Mouse (Mus musculus): Measurements from ENCODE around the gene Kcnc1. TPM values are rescaled to one million over a fixed set of nuclear protein-coding genes. Genes with fewer than 3 reads are reported as not detected.

Gene Kcnc1
- total and polyA plus RNA-seq, 3 experiments, result not detected

GRCm38 (mm10) chr7:46401371-46402180 is 5.3 kb downstream of the Kcnc1 start (continued):
- TF ChIP-seq RCOR1 (IDR thresholded peaks at IDR 0.05; ENCODE audit: low read depth, low read length), result no peak
- no peak for TF ChIP-seq POLR2AphosphoS5 (IDR thresholded peaks at IDR 0.05; ENCODE audit: borderline replicate concordance, low read depth, low read length)
- TF ChIP-seq GATA1 (IDR thresholded peaks at IDR 0.05; ENCODE audit: low read depth, low read length), result no peak
- no peak for TF ChIP-seq ZC3H11A (IDR thresholded peaks at IDR 0.05; ENCODE audit: low read depth, low read length)
- no peak for TF ChIP-seq GABPA (IDR thresholded peaks at IDR 0.05; ENCODE audit: low read depth, low read length)

- H3K27me3 ChIP-seq (ENCODE audit: control insufficient read depth in 1 of 2, insufficient read depth in 2 of 2, low read length in 2 of 2), result no peaks in the 10 kb centered on the region
Observed at GRCm38 (mm10) chr7:46403616-46404485, 7.6 kb downstream of the Kcnc1 start.

GRCm38 (mm10) chr7:46404756-46405155 is 8.5 kb downstream of the Kcnc1 start:
- H3K4me1 ChIP-seq (ENCODE audit: control insufficient read depth in 1 of 2, insufficient read depth in 2 of 2, low read length in 2 of 2), result no peaks in the 10 kb centered on the region
- TF ChIP-seq ZMIZ1 (IDR thresholded peaks at IDR 0.05; ENCODE audit: low read depth, low read length) (no peak), CHD1 (IDR thresholded peaks at IDR 0.05; ENCODE audit: low read depth, low read length) (no peak), CTCF (IDR thresholded peaks at IDR 0.05 in 2 of 3, conservative IDR thresholded peaks at IDR 0.05 in 1 of 3; ENCODE audit: control insufficient read depth in 1 of 3, insufficient read depth in 1 of 3, low read depth in 2 of 3, low read length in 3 of 3, poor library complexity in 1 of 3, severe bottlenecking in 1 of 3) (no peak), NRF1 (IDR thresholded peaks at IDR 0.05; ENCODE audit: insufficient read depth, low read depth, low read length, poor library complexity, severe bottlenecking) (no peak), UBTF (IDR thresholded peaks at IDR 0.05; ENCODE audit: borderline replicate concordance, insufficient read depth, low read depth, low read length) (no peak), MYC (IDR thresholded peaks at IDR 0.05; ENCODE audit: low read depth, low read length) (no peak), MAFK (IDR thresholded peaks at IDR 0.05; ENCODE audit: borderline replicate concordance, low read depth, low read length) (no peak), SIN3A (IDR thresholded peaks at IDR 0.05; ENCODE audit: low read length) (no peak), POLR2A (IDR thresholded peaks at IDR 0.05; ENCODE audit: control insufficient read depth in 1 of 2, insufficient read depth in 1 of 2, low read depth in 1 of 2, low read length in 2 of 2, poor library complexity in 1 of 2) (no peak), NELFE (IDR thresholded peaks at IDR 0.05; ENCODE audit: low read depth, low read length) (no peak), ETS1 (IDR thresholded peaks at IDR 0.05; ENCODE audit: low read depth, low read length) (no peak), RCOR1 (IDR thresholded peaks at IDR 0.05; ENCODE audit: low read depth, low read length) (no peak), USF2 (IDR thresholded peaks at IDR 0.05; ENCODE audit: borderline replicate concordance in 1 of 2, insufficient read depth in 1 of 2, low read depth in 1 of 2, low read length in 2 of 2) (no peak)
- no peak overlapping the region for H3K9ac ChIP-seq (ENCODE audit: control insufficient read depth, low read depth, low read length, poor library complexity, severe bottlenecking)
- H3K27me3 ChIP-seq (ENCODE audit: control insufficient read depth in 1 of 2, insufficient read depth in 2 of 2, low read length in 2 of 2), result no peaks in the 10 kb centered on the region
- H3K9me3 ChIP-seq (replicated peaks; ENCODE audit: insufficient read depth, low read length), result no peaks in the 10 kb centered on the region
- H3K4me3 ChIP-seq (ENCODE audit: control insufficient read depth in 1 of 2, insufficient read depth in 1 of 2, low read depth in 2 of 2, low read length in 2 of 2), result no peak overlapping the region
- no peaks in the 10 kb centered on the region for H3K79me2 ChIP-seq (ENCODE audit: control insufficient read depth, insufficient read depth, low read length, poor library complexity)
- H3K27ac ChIP-seq (ENCODE audit: control insufficient read depth, low read depth, low read length), result no peak overlapping the region
- no peaks in the 10 kb centered on the region for H3K36me3 ChIP-seq (ENCODE audit: control insufficient read depth in 1 of 2, insufficient read depth in 2 of 2, low read length in 2 of 2)
- DNase-seq (ENCODE audit: low read depth, low spot score), result no peak

More at GRCm38 (mm10) chr7:46403616-46404485, 7.6 kb downstream of the Kcnc1 start:
- no peak overlapping the region for H3K9ac ChIP-seq (ENCODE audit: control insufficient read depth, low read depth, low read length, poor library complexity, severe bottlenecking)
- no peak for DNase-seq (ENCODE audit: low read depth, low spot score)
- H3K4me1 ChIP-seq (ENCODE audit: control insufficient read depth in 1 of 2, insufficient read depth in 2 of 2, low read length in 2 of 2), result no peaks in the 10 kb centered on the region
- TF ChIP-seq KAT2A (conservative IDR thresholded peaks at IDR 0.05; ENCODE audit: low read depth, low read length), result no peak
- no peak for TF ChIP-seq JUND (IDR thresholded peaks at IDR 0.05; ENCODE audit: low read depth, low read length)
- no peak for TF ChIP-seq RAD21 (IDR thresholded peaks at IDR 0.05; ENCODE audit: low read depth, low read length)
- no peak for TF ChIP-seq GABPA (IDR thresholded peaks at IDR 0.05; ENCODE audit: low read depth, low read length)
- no peak for TF ChIP-seq USF1 (IDR thresholded peaks at IDR 0.05; ENCODE audit: low read depth, low read length)
- no peak for TF ChIP-seq NELFE (IDR thresholded peaks at IDR 0.05; ENCODE audit: low read depth, low read length)
- no peak for TF ChIP-seq NRF1 (IDR thresholded peaks at IDR 0.05; ENCODE audit: insufficient read depth, low read depth, low read length, poor library complexity, severe bottlenecking)
- TF ChIP-seq MEF2A (IDR thresholded peaks at IDR 0.05; ENCODE audit: extremely low read depth, insufficient replicate concordance, low read depth, low read length, poor library complexity, severe bottlenecking), result no peak
- TF ChIP-seq BHLHE40 (IDR thresholded peaks at IDR 0.05; ENCODE audit: borderline replicate concordance, low read depth, low read length), result no peak
- no peak for TF ChIP-seq HCFC1 (IDR thresholded peaks at IDR 0.05; ENCODE audit: low read depth, low read length)
- no peaks in the 10 kb centered on the region for H3K36me3 ChIP-seq (ENCODE audit: control insufficient read depth in 1 of 2, insufficient read depth in 2 of 2, low read length in 2 of 2)
- no peak overlapping the region for H3K27ac ChIP-seq (ENCODE audit: control insufficient read depth, low read depth, low read length)
- H3K4me3 ChIP-seq (ENCODE audit: control insufficient read depth in 1 of 2, insufficient read depth in 1 of 2, low read depth in 2 of 2, low read length in 2 of 2), result no peak overlapping the region
- no peaks in the 10 kb centered on the region for H3K79me2 ChIP-seq (ENCODE audit: control insufficient read depth, insufficient read depth, low read length, poor library complexity)
- H3K9me3 ChIP-seq (replicated peaks; ENCODE audit: insufficient read depth, low read length), result no peaks in the 10 kb centered on the region

All from MEL (cell line).